Mouse (Mus musculus) activated CD4-positive, CD25-positive, alpha-beta regulatory T cell, adult 4 months (primary cell): ENCODE measurements around the gene Pira2. TPM values are rescaled to one million over a fixed set of nuclear protein-coding genes. Genes with fewer than 3 reads are reported as not detected.
"Not testable (repeated sequence)": the region's sequence is repeated elsewhere in the genome, so short reads cannot be mapped to it uniquely, and the experiment has no call there.

Experiments
- ATAC-seq: one replicate; pipeline ENCODE4 v1.8.0; 2017
- polyA plus RNA-seq, 2 experiments: library from polyadenylated mRNA; unstranded; fragments of 100-300 nt; shearing (Covaris generic); gene quantifications; one replicate each; pipeline ENCODE4 v1.2.1; 2017

The Pira2 gene
- under 1 TPM in 1 of 2 experiments, not detected in 1; 0.15 TPM for polyA plus RNA-seq

DNA sequence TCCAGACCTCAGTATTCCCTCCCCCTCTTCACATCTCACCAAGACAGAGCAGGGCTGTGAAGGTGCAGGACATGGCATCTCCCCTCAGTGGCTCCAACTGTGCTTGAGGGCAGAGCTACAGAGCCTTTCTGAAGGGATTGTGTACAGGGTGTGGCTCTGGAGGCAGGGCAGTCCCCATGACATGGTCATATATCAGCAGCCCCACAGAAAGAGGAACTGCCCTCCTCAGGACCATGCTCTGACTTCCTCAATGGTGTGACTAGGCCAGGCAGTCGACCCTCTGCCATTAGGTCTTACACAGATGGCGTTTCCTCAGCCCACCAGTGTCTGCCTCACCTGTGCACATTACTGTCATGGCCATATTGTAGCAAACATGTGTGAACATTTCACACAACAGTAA, at the start of gene Pira2:
TSS of gene Pira2 (minus strand) at position 101 of the 400 bp plus-strand sequence.
- not testable (repeated sequence) for ATAC-seq

DNA sequence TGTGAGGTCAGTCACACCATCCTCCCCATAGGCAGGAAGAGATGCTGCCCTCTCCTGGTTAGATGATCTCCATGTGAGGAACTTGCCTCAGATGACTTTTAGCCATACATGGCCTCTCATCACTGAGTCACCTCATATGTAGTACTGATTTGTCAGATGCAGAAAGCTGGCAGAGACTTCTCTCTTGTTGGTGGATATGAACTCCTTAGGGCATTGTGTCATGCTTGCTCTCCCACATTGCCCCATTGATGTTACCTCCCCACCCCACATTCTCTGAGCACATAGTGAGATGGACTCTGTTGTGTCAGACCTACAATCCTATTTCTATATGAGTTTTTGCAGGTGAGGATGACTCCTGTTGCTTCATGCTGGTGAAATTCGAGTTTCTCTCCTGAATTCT, 30.2 kb upstream of the Pira2 start:
- not testable (repeated sequence) for ATAC-seq

DNA sequence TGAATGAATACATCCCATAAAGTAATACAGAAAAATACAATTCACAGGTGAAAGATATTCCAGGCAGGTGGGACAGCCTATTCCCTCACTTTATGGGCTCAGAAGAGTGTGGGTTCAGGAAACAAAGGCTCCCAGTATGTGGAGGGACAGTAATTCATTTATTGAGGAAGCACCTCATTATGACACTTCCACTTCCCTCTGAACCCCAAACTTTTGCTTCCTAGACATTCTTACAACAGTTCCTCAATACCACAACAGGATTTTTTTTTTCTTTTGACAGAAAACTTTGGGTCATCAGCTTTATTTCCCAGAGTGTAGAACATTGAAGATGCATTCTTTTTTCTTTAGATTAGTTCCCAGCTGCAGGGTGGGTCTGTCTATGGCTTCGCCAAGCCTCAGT, 7.0 kb downstream of the Pira2 start:
- ATAC-seq, result not testable (repeated sequence)

DNA sequence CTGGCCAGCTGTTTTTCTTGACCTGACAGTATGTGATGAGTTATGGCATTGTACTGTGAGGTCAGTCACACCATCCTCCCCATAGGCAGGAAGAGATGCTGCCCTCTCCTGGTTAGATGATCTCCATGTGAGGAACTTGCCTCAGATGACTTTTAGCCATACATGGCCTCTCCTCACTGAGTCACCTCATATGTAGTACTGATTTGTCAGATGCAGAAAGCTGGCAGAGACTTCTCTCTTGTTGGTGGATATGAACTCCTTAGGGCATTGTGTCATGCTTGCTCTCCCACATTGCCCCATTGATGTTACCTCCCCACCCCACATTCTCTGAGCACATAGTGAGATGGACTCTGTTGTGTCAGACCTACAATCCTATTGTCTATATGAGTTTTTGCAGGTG, 14.2 kb downstream of the Pira2 start:
- ATAC-seq, result not testable (repeated sequence)

DNA sequence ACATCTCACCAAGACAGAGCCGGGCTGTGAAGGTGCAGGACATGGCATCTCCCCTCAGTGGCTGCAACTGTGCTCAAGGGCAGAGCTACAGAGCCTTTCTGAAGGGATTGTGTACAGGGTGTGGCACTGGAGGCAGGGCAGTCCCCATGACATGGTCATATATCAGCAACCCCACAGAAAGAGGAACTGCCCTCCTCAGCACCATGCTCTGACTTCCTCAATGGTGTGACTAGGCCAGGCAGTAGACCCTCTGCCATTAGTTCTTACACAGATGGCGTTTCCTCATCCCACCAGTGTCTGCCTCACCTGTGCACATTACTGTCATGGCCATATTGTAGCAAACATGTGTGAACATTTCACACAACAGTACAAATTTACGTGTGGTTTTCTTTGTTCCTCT, 19.3 kb downstream of the Pira2 start, which contains the start of gene Gm15448:
TSS of gene Gm15448 (minus strand) at position 89 of the 400 bp plus-strand sequence.
- not testable (repeated sequence) for ATAC-seq

DNA sequence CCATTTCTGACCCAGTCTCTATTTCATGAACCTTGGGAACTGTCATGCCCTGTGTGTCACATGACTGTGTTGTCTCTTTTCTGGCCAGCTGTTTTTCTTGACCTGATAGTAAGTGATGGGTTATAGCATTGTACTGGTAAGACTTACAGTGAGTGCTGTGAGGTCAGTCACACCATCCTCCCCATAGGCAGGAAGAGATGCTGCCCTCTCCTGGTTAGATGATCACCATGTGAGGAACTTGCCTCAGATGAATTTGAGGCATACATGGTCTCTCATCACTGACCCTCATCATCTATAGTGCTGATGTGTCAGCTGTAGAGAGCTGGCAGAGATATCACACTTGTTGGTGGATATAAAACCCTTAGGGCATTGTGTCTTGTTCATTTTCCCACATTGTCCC, 32.9 kb downstream of the Pira2 start:
- ATAC-seq, result not testable (repeated sequence)

DNA sequence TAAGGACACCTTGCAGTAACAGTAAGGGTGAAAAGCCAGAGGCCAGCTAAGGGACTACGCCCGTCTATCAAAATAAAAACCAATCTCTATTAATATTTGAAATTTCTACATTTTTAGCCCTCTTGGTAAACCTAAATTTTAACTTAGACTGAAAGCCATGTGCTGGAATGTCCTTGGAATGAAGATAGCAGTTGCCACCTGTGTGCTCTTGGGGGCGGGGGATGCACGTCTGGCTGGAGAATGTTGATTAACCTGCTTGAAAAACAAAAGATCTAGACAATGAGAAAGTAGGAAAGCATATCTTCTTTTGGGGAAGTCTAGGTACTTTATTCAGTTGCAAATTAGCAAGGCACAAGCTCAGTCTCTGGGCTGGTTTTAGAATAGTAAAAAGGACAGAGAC, 41.9 kb downstream of the Pira2 start:
- not testable (repeated sequence) for ATAC-seq

DNA sequence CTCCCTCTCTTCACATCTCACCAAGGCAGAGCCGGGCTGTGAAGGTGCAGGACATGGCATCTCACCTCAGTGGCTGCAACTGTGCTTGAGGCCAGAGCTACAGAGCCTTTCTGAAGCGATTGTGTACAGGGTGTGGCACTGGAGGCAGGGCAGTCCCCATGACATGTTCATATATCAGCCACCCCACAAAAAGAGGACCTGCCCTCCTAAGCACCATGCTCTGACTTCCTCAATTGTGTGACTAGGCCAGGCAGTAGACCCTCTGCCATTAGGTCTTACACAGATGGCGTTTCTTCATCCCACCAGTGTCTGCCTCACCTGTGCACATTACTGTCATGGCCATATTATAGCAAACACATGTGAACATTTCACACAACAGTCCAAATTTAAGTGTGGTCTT, 44.9 kb downstream of the Pira2 start:
- ATAC-seq, result not testable (repeated sequence)

DNA sequence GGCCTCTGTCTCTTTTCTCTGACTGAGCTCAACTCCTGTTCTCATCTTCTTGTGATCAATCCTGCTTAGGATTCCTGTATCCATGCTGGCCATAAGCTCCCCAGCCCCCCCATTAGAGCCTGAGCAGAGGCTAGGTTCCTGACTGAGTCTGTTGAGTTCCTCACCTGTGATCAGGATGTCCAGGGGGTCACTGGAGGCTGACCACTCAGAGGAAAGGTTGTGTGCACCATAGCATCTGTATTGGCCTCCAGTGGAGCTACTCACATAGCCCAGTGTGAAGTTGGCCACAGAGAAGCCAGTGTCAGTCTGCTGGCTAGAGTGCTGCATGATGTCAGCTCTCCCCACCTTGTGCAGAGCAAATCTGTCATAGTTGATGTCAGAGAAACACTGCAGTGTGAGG, 48.6 kb downstream of the Pira2 start:
- ATAC-seq, result not testable (repeated sequence)

Other genes starting within 250 kb of the Pira2 start
- not detected for gene Oscar, start 228.9 kb downstream of the Pira2 start, polyA plus RNA-seq
- gene Ndufa3, start 227.7 kb downstream of the Pira2 start, polyA plus RNA-seq, result 100 to 1,000 TPM; 684 to 742 TPM
- gene Tfpt, start 215.1 kb downstream of the Pira2 start, polyA plus RNA-seq, result 10 to 100 TPM; 16.9 to 21.4 TPM
- 10 to 100 TPM; 78.4 to 96.2 TPM for gene Prpf31, start 215.1 kb downstream of the Pira2 start, polyA plus RNA-seq
- 10 to 100 TPM; 36.6 to 42.0 TPM for gene Cnot3, start 199.8 kb downstream of the Pira2 start, polyA plus RNA-seq
- 1 to 10 TPM; 6.6 to 8.6 TPM for gene Leng1, start 179.2 kb downstream of the Pira2 start, polyA plus RNA-seq
- 1 to 10 TPM; 4.1 to 9.2 TPM for gene Tmc4, start 167.5 kb downstream of the Pira2 start, polyA plus RNA-seq
- 10 to 100 TPM in 1 of 2 experiments, 1 to 10 TPM in 1; 7.5 to 10.4 TPM for gene Tsen34, start 152.2 kb downstream of the Pira2 start, polyA plus RNA-seq
- 10 to 100 TPM; 13.8 to 27.6 TPM for gene Mboat7, start 151.5 kb downstream of the Pira2 start, polyA plus RNA-seq
- 1,000 to 10,000 TPM; 4,746 to 5,361 TPM for gene Rps9, start 141.1 kb downstream of the Pira2 start, polyA plus RNA-seq
- under 1 TPM in 1 of 2 experiments, not detected in 1; 0.61 TPM for gene Pirb, start 124.7 kb downstream of the Pira2 start, polyA plus RNA-seq
- not detected for gene Gm15448, start 19.4 kb downstream of the Pira2 start, polyA plus RNA-seq
- not detected for gene Gm14548, start 53.1 kb upstream of the Pira2 start, polyA plus RNA-seq
- gene Lilra6, start 70.5 kb upstream of the Pira2 start, polyA plus RNA-seq, result not detected
- 1 to 10 TPM; 5.3 to 6.9 TPM for gene Lair1, start 218.2 kb upstream of the Pira2 start, polyA plus RNA-seq